Mouse (Mus musculus): Measurements from ENCODE around the gene Rasip1. TPM values are rescaled to one million over a fixed set of nuclear protein-coding genes. Genes with fewer than 3 reads are reported as not detected.

Gene Rasip1
- 1 to 10 TPM; 2.6 to 2.7 TPM for total RNA-seq (2023)

DNA sequence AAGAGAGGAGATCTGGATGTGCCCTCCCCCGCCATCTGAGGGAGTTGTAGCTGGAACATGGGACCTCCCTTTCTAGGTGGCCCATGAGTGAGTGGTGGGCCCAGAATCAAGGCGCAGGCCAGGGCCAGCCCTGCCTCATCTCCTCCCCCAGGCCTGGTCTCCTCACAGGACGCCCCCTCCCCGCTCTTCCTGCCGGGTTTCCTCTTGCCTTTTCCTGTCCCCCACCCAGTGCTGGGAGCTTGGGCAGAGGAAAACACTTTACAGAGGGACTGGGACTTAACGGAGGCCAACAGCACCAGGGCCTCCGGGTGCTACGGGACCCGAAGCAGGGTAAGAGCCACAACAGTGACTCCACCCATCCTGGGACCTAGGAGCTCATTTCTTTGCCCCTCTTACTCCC lies at the start of gene Rasip1:
TSS of gene Rasip1 (plus strand) at position 228 of the 400 bp plus-strand sequence.

DNA sequence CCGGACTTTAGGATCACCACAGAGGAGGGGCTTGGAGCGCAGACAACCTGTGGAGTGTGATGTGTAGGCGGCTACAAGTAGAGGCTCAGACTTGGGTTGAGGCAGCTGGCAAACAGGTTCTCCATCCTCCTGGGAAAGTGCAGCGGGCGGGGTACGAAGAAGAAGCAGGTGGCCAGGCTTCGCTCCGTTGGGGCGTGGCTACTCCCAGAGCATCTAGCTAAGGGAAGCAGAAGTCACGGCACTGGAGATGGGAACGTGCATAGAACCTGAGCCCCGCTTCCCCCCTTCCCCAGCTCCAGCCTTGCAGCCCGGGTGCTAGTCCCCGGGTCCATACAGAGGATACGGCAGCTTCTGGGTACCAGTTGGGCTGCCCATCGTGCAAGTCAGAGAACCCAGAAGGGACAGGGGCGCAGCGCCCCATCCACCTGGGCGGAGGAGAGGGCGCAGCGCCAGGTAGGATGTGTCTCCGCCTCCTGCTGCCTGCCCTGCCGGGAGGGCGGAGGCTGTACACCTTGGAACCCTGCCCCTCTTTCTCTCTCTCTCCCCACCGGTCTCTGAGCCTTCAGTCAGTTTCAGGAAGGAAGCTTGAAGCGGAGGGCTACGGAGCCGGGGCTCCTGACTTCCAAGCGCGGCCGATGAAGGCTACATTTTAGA lies 10.1 kb upstream of the Rasip1 start, which contains the start of gene Fut1:
TSS of gene Fut1 (plus strand) at position 248 of the 654 bp plus-strand sequence.

DNA sequence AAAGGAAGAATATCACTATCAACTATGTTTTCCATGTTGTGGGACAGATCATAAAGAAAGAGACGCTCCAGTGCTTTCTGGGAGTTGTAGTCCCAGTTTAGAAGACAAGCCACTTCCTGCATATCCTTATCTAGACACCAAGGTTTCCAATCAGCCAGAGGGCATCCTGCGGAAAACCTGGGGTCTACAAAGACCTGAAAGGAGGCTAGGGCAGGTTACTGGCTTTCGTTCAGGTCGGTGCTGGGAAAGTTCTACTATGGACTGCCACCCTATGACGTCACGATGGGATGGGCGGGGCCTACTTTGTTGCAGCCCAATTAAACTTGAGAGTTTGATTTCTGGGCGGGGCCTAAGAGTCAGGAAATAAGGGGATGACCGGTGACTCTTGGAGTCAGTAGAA lies 5.8 kb upstream of the Rasip1 start, which contains the start of gene Izumo1:
TSS of gene Izumo1 (plus strand) at position 369 of the 400 bp plus-strand sequence.

DNA sequence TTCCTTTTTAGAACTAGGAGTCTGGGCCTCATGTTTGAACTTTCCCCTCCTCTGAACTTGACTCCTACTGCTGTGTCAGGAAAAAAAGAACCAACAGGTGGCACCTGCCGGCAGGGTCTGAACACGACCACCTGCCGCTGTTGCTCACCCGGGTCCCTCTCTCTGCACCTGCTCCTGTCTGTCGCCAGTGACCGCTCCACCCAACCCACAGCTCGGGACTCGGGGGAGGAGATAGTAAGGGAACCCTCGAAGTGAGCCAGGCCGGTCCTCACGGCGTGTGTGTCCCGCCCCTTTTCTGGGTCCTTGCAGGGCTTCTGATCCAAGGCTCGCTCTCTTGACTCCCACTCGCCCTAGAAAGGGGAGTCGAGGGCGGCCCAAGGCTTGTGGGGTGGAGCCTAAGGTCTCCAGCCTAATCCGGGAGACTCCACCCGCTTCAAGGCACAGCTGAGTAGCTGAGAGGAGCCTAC lies 12.3 kb downstream of the Rasip1 start, which contains the start of gene Mamstr:
TSS of gene Mamstr (plus strand) at position 417 of the 467 bp plus-strand sequence.

DNA sequence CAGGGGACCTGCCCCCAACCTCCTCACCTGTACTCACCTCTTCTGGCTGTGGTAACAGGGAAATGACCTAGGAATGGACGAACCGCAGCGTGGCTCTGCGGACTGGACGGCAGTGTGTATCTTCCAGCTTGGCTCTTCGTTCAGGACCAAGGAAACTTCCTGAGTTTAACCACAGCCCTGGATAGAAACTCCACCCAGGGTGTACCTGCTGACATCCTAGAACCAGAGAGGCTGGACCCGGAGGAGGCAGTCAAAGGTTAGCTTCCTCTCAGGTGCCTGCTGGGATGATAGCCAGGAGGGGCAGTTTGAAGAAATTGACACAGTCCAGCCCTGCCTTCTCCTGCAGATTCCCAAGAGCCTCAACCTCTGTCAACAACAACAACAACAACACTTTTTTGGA lies 38.9 kb downstream of the Rasip1 start, which contains the start of gene Fut2:
TSS of gene Fut2 (minus strand) at position 234 of the 400 bp plus-strand sequence.

DNA sequence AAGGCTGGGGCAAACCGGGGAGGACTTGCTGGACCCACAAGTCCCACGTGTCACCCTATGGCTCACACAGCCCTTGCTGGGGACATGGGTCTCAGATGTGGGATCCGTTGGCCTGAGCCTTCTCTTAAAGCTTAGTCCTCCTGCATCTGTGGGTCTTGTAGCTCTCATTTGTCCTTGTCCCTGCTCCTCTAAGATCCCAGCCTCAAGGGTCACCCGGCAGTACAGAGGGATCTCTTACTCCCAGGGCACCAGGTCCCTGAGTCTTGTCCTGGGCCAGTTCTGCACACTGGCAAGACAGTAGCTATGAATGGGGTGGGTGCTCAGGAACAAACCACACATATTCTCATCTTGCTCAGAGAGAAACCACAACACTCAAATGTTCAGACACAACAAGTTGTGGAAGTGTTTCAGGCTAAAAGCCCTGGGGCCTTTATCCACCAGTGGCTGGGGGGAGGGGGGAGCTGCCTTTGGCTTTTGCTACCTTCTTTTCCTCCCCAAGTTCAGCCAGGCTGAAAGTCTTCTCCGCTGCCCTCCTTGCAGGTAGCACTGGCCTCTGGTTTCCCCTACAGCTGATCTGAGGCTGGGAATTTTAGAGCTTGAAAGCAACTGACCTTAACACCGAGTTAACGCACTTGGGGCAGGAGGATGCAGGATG lies 56.2 kb downstream of the Rasip1 start, which contains the start of gene Ntn5:
TSS of gene Ntn5 (plus strand) at position 627 of the 655 bp plus-strand sequence.

Other genes starting within 250 kb of the Rasip1 start
- gene Snrnp70, start 231.7 kb upstream of the Rasip1 start, total RNA-seq (2023): 100 to 1,000 TPM; 286 to 302 TPM
- not detected for gene Kcna7, start 221.8 kb upstream of the Rasip1 start, total RNA-seq (2023)
- gene Ntf5, start 213.8 kb upstream of the Rasip1 start, total RNA-seq (2023): not detected
- not detected for gene Lhb, start 206.7 kb upstream of the Rasip1 start, total RNA-seq (2023)
- gene Gys1, start 192.6 kb upstream of the Rasip1 start, total RNA-seq (2023): 10 to 100 TPM; 49.3 to 67.0 TPM
- gene Ruvbl2, start 189.4 kb upstream of the Rasip1 start, total RNA-seq (2023): 10 to 100 TPM; 31.3 to 32.1 TPM
- 1,000 to 10,000 TPM; 1,155 to 1,244 TPM for gene Ftl1, start 167.6 kb upstream of the Rasip1 start, total RNA-seq (2023)
- gene Bax, start 160.6 kb upstream of the Rasip1 start, total RNA-seq (2023): 10 to 100 TPM; 42.2 to 50.4 TPM
- gene Tulp2, start 145.6 kb upstream of the Rasip1 start, total RNA-seq (2023): not detected
- gene Gm45808, start 140.7 kb upstream of the Rasip1 start, total RNA-seq (2023): 1 to 10 TPM in 1 of 2 experiments, under 1 TPM in 1; 0.80 to 1.9 TPM
- gene Dhdh, start 138.7 kb upstream of the Rasip1 start, total RNA-seq (2023): 1 to 10 TPM; 6.0 to 7.5 TPM
- 100 to 1,000 TPM; 103 to 126 TPM for gene Nucb1, start 117.1 kb upstream of the Rasip1 start, total RNA-seq (2023)
- gene Ppp1r15a, start 101.2 kb upstream of the Rasip1 start, total RNA-seq (2023): 100 to 1,000 TPM; 173 to 218 TPM
- gene Plekha4, start 101.2 kb upstream of the Rasip1 start, total RNA-seq (2023): not detected
- not detected for gene Hsd17b14, start 72.6 kb upstream of the Rasip1 start, total RNA-seq (2023)
- 10 to 100 TPM; 32.2 to 35.8 TPM for gene Bcat2, start 57.3 kb upstream of the Rasip1 start, total RNA-seq (2023)
- gene Fgf21, start 12.0 kb upstream of the Rasip1 start, total RNA-seq (2023): not detected
- 1 to 10 TPM in 1 of 2 experiments, not detected in 1; 1.2 TPM for gene Fut1, start 10.2 kb upstream of the Rasip1 start, total RNA-seq (2023)
- gene Izumo1, start 5.7 kb upstream of the Rasip1 start, total RNA-seq (2023): under 1 TPM in 1 of 2 experiments, not detected in 1; 0.47 TPM
- gene Mamstr, start 12.5 kb downstream of the Rasip1 start, total RNA-seq (2023): under 1 TPM; 0.07 to 0.11 TPM
- not detected for gene Fut2, start 38.9 kb downstream of the Rasip1 start, total RNA-seq (2023)
- not detected for gene Ntn5, start 56.5 kb downstream of the Rasip1 start, total RNA-seq (2023)
- under 1 TPM in 1 of 2 experiments, not detected in 1; 0.18 TPM for gene Sec1, start 66.9 kb downstream of the Rasip1 start, total RNA-seq (2023)
- gene Car11, start 72.4 kb downstream of the Rasip1 start, total RNA-seq (2023): not detected
- gene Dbp, start 77.6 kb downstream of the Rasip1 start, total RNA-seq (2023): 1 to 10 TPM; 7.5 to 9.2 TPM
- 100 to 1,000 TPM; 750 to 815 TPM for gene Rpl18, start 88.0 kb downstream of the Rasip1 start, total RNA-seq (2023)
- 10 to 100 TPM; 52.8 to 54.1 TPM for gene Sphk2, start 90.5 kb downstream of the Rasip1 start, total RNA-seq (2023)
- gene Fam83e, start 93.7 kb downstream of the Rasip1 start, total RNA-seq (2023): under 1 TPM; 0.13 to 0.36 TPM
- not detected for gene Spaca4, start 98.3 kb downstream of the Rasip1 start, total RNA-seq (2023)
- gene Lmtk3, start 156.2 kb downstream of the Rasip1 start, total RNA-seq (2023): under 1 TPM in 1 of 2 experiments, not detected in 1; 0.22 TPM
- gene Sult2b1, start 157.2 kb downstream of the Rasip1 start, total RNA-seq (2023): not detected
- gene Cyth2, start 187.1 kb downstream of the Rasip1 start, total RNA-seq (2023): 10 to 100 TPM; 90.5 to 95.6 TPM
- under 1 TPM; 0.22 to 0.40 TPM for gene Kcnj14, start 197.3 kb downstream of the Rasip1 start, total RNA-seq (2023)
- 1 to 10 TPM; 6.7 to 7.6 TPM for gene Grwd1, start 203.5 kb downstream of the Rasip1 start, total RNA-seq (2023)
- gene Kdelr1, start 245.3 kb downstream of the Rasip1 start, total RNA-seq (2023): 10 to 100 TPM; 68.9 to 69.8 TPM

Data from neutrophil, adult 59 days (primary cell).